Mouse (Mus musculus): Measurements from ENCODE around the gene Crebzf.

- no peak for TF ChIP-seq ELF1 (IDR thresholded peaks at IDR 0.05; ENCODE audit: low read depth, low read length)
- no peak for TF ChIP-seq CTCF (conservative IDR thresholded peaks at IDR 0.05 in 1 of 2, IDR thresholded peaks at IDR 0.05 in 1 of 2; ENCODE audit: low read depth in 2 of 2, low read length in 2 of 2)
- TF ChIP-seq POLR2AphosphoS2 (IDR thresholded peaks at IDR 0.05; ENCODE audit: low read depth, low read length) = no peak
- no peak for TF ChIP-seq MEF2A (IDR thresholded peaks at IDR 0.05; ENCODE audit: borderline replicate concordance, low read depth, low read length)
- no peak for TF ChIP-seq USF1 (IDR thresholded peaks at IDR 0.05; ENCODE audit: low read depth, low read length)
- no peak for TF ChIP-seq POLR2A (IDR thresholded peaks at IDR 0.05; ENCODE audit: low read depth, low read length)
- TF ChIP-seq HCFC1 (IDR thresholded peaks at IDR 0.05; ENCODE audit: low read depth, low read length) = no peak
- no peak for TF ChIP-seq TCF12 (IDR thresholded peaks at IDR 0.05; ENCODE audit: low read depth, low read length)
- TF ChIP-seq EP300 (IDR thresholded peaks at IDR 0.05; ENCODE audit: low read length) = no peak
- TF ChIP-seq ZC3H11A (IDR thresholded peaks at IDR 0.05; ENCODE audit: low read depth, low read length) = no peak
- no peak for TF ChIP-seq SIN3A (IDR thresholded peaks at IDR 0.05; ENCODE audit: low read length)
Measured at GRCm38 (mm10) chr7:90395073-90395472, 47.5 kb upstream of the Crebzf start.
